Mouse (Mus musculus) gastrocnemius, postnatal 36 days (tissue): ENCODE results near the gene Tgfbr3l. TPM values are rescaled to one million over a fixed set of nuclear protein-coding genes. Genes with fewer than 3 reads are reported as not detected.

Experiments used
- DNase-seq, 2 experiments: peaks; one replicate each; pipeline ENCODE4 v3.0.0; 2022
- intact Hi-C: fragments of 180-260 bp; cut with DNase I; formaldehyde crosslinking; loops from one replicate; pipeline ENCODE4 v1.15.1; 2025
- long read RNA-seq, 2 experiments: library from polyadenylated mRNA; stranded (forward); transcript quantifications; one replicate each; pipeline ENCODE4 v2.0.0; 2021
- total RNA-seq, 2 experiments: library from RNA; stranded (reverse); gene quantifications; 2 replicates each; pipeline ENCODE4 v1.2.3; 2021

Gene Tgfbr3l
- 1 to 10 TPM; 2.5 to 3.0 TPM for total RNA-seq
- long read RNA-seq, experiment 1, result 0 reads
- long read RNA-seq, experiment 2, result 0 reads

DNA sequence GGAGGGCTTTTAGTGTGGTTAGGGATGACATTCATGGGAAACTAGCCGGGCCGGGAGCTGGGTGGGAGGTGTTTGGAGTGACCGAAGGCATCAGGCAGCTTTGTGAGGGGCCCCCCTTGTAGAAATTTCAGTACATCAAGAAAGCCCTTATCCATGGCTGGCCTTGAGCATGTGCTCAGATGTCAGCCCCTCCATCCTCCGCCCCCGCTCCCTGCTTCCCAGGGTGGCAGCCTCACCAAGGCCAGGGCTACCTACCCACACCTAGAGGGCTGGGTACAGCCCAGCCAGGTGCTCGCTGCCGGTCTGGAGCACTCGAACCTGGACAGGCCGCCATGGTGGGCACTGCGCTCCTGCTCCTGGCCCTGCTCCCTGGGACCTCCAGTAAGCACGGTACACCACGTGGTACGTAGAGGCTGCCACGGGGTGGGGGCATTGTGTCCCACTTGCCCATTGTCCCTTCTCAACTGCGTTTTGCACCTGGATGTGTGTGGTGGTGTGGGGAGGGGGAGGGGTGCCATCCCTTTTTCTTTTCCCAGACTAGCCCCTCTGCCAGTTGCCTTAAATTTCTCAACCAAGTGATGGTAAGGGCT is at the start of gene Tgfbr3l:
TSS of gene Tgfbr3l (plus strand) at position 264 of the 590 bp plus-strand sequence.
- no peak for DNase-seq
- intact Hi-C loops, result loop anchor here (5.0 kb wide), 1 partner anchor 124 kb away; no protein-coding TSS in a partner anchor

DNA sequence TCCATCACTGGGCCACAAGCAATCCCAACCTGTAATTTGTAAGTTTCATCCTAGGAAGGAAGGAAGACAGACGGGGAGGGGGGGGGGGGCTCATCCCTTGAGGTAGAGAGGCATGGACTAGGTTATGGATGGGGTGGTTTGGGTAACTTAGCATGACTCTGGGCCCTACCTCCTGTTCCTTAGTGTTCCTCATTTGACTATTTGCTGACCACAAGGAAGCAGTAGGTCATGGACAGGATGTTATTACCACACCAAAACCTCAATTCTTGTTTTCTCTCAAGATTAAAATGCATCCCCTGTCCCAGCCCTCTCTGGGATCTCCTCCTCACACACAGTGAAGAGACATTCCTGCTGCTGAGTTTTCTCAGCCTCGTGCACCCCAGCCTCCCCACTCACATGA is 46.7 kb upstream of the Tgfbr3l start:
- intact Hi-C loops, result no loop called here
- no peak for DNase-seq

DNA sequence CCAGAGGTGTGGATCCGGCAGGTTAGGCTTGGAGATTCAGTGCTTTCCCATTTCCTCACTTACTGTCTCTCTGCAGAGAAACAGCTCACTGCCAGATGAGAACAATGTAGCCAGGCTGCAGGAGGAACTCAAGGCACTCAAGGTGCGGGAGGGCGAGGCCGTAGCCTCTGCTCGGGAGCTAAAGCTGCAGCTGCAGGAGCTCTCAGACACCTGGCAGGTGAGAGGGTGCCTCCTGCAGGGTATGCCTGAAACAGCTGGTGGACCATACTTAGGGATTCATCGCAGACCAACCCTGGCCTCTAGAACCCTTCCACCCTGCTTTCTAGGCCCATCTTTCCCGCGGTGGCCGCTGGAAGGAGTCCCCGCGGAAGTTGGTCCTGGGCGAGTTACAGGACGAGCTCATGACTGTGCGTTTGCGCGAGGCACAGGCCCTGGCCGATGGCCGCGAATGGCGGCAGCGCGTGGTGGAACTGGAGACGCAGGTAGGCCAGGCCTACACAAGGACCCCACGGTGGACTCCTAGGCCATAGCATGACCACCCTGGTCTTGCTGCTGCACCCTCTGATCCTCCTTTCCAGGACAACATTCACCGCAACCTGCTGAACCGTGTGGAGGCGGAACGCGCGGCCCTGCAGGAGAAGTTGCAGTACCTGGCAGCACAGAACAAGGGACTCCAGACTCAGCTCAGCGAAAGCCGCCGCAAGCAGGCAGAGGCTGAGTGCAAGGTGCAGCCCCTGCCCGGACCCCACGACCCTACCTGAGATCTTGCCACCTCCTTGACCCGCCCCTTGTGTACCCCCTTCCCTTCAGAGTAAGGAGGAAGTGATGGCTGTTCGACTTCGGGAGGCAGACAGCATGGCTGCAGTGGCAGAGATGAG is 42.5 kb upstream of the Tgfbr3l start:
- intact Hi-C loops, result no loop called here
- DNase-seq, result no peak

DNA sequence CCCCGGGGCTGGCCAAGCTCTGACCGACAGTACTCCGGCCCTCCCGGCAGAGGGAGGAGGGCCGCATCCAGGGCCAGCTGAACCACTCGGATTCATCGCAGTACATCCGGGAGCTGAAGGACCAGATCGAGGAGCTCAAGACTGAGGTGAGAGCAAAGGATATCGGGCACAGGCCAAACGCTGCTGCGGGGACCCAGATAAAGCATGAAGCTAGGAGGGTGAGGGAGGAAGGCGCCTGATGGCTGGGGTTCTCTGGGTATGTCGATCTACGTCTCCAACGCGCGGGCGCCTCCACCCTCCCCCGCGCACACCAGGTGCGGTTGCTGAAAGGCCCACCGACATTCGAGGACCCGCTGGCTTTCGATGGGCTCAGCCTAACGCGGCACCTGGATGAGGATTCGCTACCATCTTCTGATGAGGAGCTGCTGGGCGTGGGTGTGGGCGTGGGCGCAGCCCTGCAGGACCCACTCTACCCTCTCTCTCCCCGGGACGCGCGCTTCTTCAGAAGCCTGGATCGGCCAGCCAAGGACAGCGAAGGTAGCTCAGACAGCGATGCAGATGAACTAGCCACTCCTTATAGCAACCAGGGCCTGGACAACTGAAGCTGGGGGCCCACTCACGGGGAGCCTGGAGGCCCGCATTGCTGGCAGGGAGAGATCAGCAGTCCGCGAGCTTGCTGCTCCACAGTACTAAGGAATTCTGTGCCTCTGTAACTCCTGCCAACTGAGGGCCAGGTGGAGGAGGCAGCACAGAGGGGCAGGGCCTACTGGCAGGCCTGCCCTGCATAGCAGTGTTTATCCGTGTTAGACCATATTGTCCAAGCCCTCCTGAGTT is 41.6 kb upstream of the Tgfbr3l start:
- intact Hi-C loops, result no loop called here
- no peak for DNase-seq

DNA sequence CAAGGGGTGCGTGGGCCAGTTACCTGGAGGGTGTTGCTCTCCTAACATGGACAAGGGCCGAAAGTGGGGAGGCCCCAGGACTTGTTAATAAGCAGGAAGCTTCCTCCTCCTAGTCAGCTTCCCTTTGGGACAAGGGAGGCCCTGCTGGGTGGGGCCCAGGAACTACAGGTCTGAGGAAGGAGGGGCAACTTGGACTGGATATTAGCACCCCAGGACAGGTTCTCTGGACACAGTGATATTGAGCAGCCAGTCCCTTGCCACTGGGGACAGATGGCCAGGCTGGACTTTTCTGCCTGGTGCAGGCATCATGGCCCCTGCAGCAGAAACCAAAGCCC is 41.0 kb upstream of the Tgfbr3l start:
- DNase-seq, result no peak
- intact Hi-C loops, result no loop called here

DNA sequence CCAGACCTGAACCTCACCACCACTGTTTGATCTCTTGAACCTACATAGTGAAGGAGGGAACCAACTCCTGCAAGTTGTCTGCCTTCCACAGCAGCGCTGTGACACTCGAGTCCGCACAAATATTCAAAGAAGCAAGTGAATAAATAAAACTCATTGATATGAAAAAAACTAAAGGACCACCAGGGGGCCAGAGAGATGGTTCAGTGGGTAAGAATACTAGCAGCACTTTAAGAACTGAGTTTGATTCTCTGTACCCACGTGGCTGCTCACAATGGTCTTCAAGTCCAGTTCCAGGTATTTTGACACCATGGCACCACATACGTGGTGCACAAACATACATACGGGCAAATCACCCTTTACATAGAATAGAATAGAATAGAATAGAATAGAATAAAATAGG is 36.9 kb upstream of the Tgfbr3l start:
- intact Hi-C loops, result no loop called here
- DNase-seq, result no peak

DNA sequence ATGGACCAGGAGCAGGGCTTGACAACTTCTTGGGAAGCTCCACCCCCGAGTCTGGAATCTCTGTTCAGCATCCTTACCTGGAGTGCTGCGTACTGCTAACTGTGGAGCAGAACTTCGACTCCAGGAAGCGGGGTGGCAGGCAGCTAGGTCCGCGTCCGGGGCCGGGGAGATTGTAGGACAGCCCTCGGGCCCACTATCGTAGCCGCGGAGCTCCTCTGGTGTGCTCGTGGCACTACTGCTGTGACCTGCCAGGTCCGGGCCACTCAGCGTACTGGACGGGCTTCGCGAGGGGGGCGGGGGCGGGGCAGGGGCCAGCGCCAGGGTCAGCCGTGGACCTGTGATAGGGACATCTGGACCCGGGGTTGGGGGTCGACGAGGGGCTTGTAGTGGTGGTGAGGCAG is 35.2 kb upstream of the Tgfbr3l start:
- DNase-seq, result no peak
- intact Hi-C loops, result no loop called here

DNA sequence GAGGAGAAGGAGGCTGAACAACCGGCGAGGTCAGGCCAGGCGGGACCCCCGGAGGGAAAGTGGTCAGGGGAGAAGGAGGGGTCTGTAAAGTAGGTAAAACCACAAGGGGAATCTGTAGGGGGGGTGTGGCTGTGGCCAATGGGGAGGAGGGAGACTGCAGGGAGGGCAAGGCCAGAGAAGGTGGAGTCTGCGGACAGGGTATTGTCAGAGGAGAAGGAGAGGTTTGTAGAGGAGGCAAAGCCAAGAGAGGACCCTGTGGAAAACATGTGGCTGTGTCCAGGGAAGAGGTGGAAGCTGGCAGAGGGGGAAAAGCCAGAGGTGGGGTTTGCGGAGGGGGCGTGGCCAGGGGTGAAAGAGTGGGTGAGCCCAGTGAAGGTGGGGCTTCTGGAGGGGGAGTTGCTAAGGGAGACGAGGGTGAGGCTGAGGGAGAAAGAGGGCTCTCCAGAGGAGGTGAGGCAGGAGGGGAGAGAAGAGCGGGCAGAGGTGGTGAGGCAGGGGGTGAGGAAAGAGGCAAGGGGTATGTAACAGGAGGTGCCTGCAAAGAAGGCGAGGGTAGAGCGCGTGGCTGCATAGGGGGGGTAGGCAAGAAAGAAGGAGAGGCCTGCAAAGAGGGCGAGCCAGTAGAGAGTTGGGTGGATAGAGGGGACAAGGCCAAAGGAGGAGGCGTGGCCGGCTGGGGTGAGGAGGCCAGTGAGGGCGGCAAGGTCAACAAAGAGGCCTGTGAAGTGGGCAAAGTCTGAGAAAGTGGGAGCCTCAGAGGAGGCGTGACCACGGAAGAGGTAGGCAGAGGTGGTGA is 34.6 kb upstream of the Tgfbr3l start:
- intact Hi-C loops, result no loop called here
- peak in 1 of 2 experiments; percentile 28 for DNase-seq

DNA sequence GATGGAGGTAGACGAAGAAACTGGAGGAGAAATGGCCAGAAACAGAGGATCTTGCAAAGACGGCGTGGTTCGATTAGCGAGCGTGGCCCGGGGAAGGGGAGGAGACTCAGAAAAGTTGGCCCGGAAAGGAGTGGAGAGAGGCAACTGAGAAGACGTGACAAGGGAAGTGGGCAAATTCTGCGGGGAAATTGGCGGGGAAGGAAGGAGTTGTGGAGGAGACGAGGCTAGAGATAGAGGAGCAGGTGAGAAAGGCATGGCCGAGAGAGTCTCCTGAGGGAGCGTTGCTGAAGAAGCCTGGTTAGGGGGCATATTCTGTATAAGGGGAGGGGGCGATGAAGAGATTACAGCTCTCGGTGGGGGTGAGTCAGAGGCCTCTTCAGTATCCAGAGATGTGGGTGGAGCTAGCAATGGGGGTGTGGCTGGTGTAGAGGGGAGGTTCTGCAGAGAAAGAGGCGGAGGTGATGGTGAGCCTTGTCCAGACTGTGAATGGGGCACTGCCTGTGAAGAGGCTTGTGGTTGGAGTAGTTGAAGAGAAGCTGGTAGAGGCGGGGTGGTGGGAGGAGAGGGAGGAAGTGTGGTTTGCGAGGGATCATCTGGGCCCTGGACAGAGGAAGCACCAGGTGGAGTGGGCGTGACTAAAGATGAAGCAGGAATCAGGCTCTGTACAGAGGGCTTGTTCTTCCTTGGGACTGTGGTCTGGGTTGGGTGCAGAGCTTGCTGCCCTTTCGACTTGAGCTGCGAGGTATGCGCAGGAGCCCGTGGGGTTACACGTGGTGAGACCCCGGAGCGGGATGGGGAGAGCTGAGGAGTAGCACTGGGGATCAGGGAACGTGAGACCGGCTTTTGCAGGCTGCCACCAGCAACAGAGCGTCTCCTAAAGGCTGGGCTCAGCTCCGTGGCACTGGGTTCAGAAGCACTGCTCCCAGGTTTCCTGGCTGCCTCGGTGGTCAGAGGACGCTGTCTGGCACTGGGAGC is 33.7 kb upstream of the Tgfbr3l start:
- no peak for DNase-seq

DNA sequence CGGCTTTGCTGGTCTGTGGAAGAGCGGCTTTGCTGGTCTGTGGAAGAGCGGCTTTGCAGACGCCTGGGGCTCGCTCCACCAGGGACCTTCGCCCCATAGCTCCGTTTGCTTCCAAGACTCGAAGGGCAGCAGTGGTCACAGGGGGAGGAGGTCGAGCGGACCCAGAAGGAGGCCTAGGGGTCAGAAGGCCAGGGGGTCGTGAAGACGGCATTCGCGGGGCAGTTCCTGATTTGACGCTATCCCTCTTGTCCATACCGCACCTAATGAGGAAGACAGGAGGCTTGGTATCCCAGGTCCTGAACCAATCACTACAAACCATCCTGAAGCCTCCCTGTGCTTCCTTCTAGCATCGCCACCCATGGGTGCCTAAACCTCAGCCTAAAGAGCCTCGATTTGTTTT is 31.7 kb upstream of the Tgfbr3l start:
- intact Hi-C loops, result no loop called here
- DNase-seq, result no peak

More for the DNA sequence above, 33.7 kb upstream of the Tgfbr3l start:
- intact Hi-C loops, result no loop called here

DNA sequence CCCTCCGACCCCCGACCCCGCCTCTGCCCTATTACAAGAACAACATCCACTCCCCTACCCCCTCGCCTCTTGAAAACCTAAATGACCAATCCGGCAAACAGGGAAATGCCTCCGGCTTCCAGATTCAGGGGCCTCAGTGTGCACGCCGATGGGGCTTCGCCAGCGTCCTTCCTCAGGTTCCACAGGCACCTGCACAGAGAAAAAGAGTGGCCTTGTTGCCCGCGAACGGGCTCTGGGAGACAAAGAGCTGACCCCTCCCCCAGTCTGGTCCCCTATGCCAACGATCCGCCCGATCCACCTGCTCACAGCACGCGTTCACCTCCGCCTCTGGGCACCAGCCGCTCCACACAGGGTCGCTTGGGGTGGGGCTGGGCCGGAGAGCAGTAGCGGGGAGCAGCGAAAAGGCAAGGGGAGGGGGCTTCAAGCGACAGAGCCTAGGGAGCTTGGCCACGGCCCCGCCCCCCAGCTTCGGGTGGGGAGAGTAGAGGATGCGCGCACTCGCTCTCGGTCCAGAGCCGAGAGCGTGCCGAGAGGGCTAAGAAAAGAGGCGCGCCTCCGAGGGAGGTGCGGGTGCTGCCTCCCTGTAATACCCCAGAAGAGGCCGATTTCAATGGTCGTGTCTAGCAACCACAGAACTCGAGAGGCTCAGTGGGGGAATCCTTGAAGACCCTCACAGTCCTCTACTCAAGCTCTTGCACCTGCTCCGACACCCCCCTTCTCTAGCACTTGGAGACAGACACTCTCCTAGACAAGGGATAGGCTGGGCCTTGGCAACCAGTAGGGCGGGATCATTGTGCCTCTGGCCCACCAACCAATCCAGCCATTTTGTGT is 31.0 kb upstream of the Tgfbr3l start, which contains the start of gene Prr36:
TSS of gene Prr36 (minus strand) at position 669 of the 831 bp plus-strand sequence.
- no peak for DNase-seq
- intact Hi-C loops, result no loop called here

DNA sequence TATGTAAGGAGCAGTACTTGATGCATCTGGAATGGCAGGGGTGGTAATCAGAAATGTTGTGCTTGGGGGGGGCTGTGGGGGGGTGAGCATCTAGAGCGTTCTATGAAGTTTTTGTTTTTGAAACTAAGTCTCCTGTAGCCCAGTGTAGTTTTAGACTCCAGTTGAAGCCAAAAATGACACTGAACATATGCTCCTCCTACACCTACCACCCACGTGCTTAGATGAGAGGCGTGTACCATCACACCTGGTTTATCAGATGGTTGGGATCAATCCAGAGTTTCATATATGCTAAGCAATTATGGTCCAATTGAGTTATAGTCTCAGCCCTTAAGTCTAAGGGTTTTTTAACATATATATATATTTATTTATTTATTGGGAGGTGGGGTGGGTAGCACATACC is 28.4 kb upstream of the Tgfbr3l start:
- no peak for DNase-seq
- intact Hi-C loops, result no loop called here

DNA sequence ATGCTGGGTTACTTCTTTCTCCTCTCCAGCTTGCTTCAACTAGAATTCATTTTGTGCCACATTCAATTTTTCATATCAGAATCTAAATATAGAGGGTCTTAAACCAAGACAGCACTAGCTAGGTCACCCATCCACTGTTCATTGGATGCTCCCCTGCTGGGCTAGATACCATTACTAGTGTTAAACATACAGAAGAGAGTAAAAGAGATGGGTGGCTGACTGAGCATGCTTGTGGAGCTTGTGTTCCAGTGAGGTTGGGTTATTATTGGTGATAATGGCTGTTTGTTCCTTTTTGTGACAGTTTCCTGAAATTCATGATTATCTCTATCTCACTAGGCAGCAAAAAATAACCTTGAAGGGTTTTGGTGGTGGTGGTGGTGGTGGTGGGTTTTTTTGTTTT is 26.0 kb upstream of the Tgfbr3l start:
- intact Hi-C loops, result no loop called here
- no peak for DNase-seq

DNA sequence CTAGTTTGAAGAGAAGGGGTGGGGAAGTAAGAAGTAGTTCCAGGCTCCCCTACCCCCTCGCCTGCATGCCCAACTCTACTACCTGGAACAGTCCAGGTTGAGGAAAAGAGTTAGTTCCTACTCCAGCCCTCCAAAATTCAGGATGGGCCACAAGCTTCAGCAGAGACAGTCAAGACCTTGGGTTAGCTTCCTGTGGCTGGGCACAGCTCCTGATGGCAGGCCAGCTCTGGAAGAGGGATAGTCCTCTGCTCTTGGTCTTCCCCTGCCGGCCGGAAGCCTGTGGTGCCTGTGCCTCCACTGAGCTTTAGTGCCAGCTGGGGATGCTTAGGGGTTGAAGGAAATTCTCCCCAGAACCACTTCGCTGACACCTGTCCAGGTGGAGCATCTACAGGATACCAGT is 21.7 kb upstream of the Tgfbr3l start:
- intact Hi-C loops, result no loop called here

DNA sequence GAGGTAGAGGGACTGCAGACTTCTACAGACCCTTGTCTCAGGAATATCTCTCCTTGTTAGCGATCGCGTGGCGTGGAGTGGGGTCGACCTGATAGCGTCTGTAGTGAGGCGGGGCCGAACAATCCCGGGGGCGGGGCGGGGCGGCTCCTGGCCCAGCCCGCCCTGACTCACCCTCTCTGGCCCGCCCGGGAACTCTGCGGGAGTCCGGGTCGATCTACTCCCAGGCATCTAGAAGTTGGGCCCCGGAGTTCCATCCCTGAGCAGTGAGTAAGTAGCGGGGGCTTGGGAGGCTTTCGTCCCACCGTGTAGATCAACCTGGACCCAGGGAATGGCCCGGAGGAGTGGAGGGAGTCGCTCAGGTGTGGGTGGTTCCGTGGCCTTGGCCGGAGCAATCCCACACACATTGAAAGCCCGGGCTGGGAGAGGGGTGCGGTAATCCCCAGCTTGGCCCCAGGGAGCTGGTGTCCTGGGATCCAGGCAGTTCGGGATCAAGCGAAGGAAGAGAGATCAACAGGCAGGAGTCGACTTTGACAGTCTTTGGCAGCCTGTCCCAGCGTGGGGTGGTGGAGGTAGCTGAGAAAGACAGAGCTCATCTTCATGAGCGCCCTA is 21.2 kb upstream of the Tgfbr3l start, which contains the start of gene Lrrc8e:
TSS of gene Lrrc8e (plus strand) at position 89 of the 609 bp plus-strand sequence.
- intact Hi-C loops, result no loop called here
- no peak for DNase-seq

More for the DNA sequence above, 21.7 kb upstream of the Tgfbr3l start:
- no peak for DNase-seq

DNA sequence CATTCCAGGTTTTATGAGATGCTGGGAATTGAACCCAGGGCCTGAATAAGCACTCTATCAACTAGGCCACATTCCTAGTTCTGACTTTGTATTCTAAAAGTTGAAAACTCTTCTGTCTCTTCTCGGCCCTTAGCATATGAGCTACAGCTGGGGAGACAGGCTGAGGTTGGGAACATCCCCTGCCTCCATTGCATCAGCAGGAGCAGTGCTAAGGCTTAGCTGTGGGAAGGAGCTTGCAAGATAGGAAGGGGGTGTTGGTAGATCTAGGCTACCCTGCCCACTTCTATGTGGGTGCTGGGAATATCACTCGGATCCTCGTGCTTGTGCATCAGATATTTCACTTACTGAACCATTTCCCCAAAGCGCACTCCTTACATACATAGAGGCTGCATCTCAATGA is 20.1 kb upstream of the Tgfbr3l start:
- no peak for DNase-seq
- intact Hi-C loops, result no loop called here

DNA sequence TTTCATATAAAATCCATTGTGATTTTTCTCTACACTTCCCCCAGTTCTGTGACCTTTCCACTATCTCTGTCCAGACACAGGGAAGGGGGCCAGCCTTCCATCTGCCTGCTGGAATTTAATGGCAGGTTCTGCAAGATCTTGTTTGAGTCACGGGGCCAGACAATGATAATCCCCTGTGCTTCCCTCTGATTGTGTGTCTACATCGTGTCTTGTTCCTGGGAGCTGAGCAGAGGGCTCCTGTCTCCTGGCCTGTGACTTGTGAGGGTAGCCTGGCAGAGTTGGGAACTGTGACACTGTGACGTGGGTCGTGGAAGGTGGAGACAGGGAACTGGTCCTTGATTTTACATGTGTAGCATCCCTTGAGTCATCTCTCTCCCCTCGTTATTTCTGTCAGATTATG is 18.2 kb upstream of the Tgfbr3l start:
- no peak for DNase-seq
- intact Hi-C loops, result no loop called here
